Mouse (Mus musculus) kidney, postnatal 4 days (tissue): ENCODE results near the gene Apopt1.
"Not testable (repeated sequence)": the region's sequence is repeated elsewhere in the genome, so short reads cannot be mapped to it uniquely, and the experiment has no call there.

ENCODE experiments used
- DNase-seq, 2 experiments: peaks; one replicate each; pipeline ENCODE4 v3.0.0; 2021; ENCODE audit warnings: mixed read lengths in 2 of 2

The Apopt1 gene

GRCm38 (mm10) chr12:111710091-111710490, 3.0 kb upstream of the Apopt1 start:
- DNase-seq: no peak

- DNase-seq: peak; percentile 43 to 58
Observed at GRCm38 (mm10) chr12:111712476-111712875, 585 bp upstream of the Apopt1 start.

- not testable (repeated sequence) for DNase-seq
Observed at GRCm38 (mm10) chr12:111713880-111714279, 819 bp downstream of the Apopt1 start.

GRCm38 (mm10) chr12:111716505-111716904, 3.4 kb downstream of the Apopt1 start:
- no peak for DNase-seq

- DNase-seq: no peak
Observed at GRCm38 (mm10) chr12:111718656-111719055, 5.6 kb downstream of the Apopt1 start.

GRCm38 (mm10) chr12:111720222-111720621, 7.2 kb downstream of the Apopt1 start:
- DNase-seq: no peak

GRCm38 (mm10) chr12:111722654-111723053, 9.6 kb downstream of the Apopt1 start:
- DNase-seq: peak; percentile 74 to 79

GRCm38 (mm10) chr12:111724638-111725337, 11.7 kb downstream of the Apopt1 start:
- no peak for DNase-seq

GRCm38 (mm10) chr12:111725338-111726121, 12.5 kb downstream of the Apopt1 start:
- DNase-seq: no peak

- DNase-seq: peak in 1 of 2 experiments; percentile 40
Observed at GRCm38 (mm10) chr12:111726122-111726463, 13.0 kb downstream of the Apopt1 start.

- DNase-seq: no peak
Observed at GRCm38 (mm10) chr12:111727956-111728355, 14.9 kb downstream of the Apopt1 start.

- DNase-seq: peak; percentile 92 to 95
Observed at GRCm38 (mm10) chr12:111731822-111732807, 19.1 kb downstream of the Apopt1 start.

- DNase-seq: no peak
Observed at GRCm38 (mm10) chr12:111732921-111733320, 19.9 kb downstream of the Apopt1 start.

- no peak for DNase-seq
Observed at GRCm38 (mm10) chr12:111734912-111735311, 21.9 kb downstream of the Apopt1 start.

GRCm38 (mm10) chr12:111736676-111737075, 23.6 kb downstream of the Apopt1 start:
- not testable (repeated sequence) for DNase-seq

- no peak for DNase-seq
Observed at GRCm38 (mm10) chr12:111737370-111737769, 24.3 kb downstream of the Apopt1 start.

GRCm38 (mm10) chr12:111738754-111739153, 25.7 kb downstream of the Apopt1 start:
- peak; percentile 83 to 85 for DNase-seq

GRCm38 (mm10) chr12:111741338-111741737, 28.3 kb downstream of the Apopt1 start:
- DNase-seq: no peak

GRCm38 (mm10) chr12:111743419-111743818, 30.4 kb downstream of the Apopt1 start:
- peak; percentile 69 to 77 for DNase-seq

- DNase-seq: peak; percentile 27 to 43
Observed at GRCm38 (mm10) chr12:111743981-111744423, 30.9 kb downstream of the Apopt1 start.

GRCm38 (mm10) chr12:111745274-111745673, 32.2 kb downstream of the Apopt1 start:
- no peak for DNase-seq

GRCm38 (mm10) chr12:111746091-111746490, 33.0 kb downstream of the Apopt1 start:
- peak; percentile 84 to 89 for DNase-seq

GRCm38 (mm10) chr12:111747421-111747820, 34.4 kb downstream of the Apopt1 start:
- DNase-seq: no peak
